Mouse (Mus musculus) gastrocnemius, adult 2 months (tissue): ENCODE data around the gene Bcl2l14. TPM values are rescaled to one million over a fixed set of nuclear protein-coding genes. Genes with fewer than 3 reads are reported as not detected.

Experiments
- DNase-seq: peaks from one replicate; pipeline ENCODE4 v3.0.0; 2022
- H3K27ac ChIP-seq: fragments of 200-600 bp; 2 replicates; pipeline ENCODE4 v1.8.1; 2022; ENCODE audit warnings: mild to moderate bottlenecking
- H3K4me3 ChIP-seq: fragments of 200-600 bp; 2 replicates; pipeline ENCODE4 v1.8.1; 2022; ENCODE audit warnings: mild to moderate bottlenecking, moderate library complexity
- CTCF ChIP-seq: fragments of 200-600 bp; IDR thresholded peaks from 2 replicates; pipeline ENCODE4 v1.8.1; 2022; ENCODE audit warnings: antibody characterized with exemption, mild to moderate bottlenecking, moderate library complexity
- intact Hi-C: fragments of 180-260 bp; cut with DNase I; formaldehyde crosslinking; loops from one replicate; pipeline ENCODE4 v1.15.1; 2025
- long read RNA-seq, 2 experiments: library from polyadenylated mRNA; stranded (forward); transcript quantifications; one replicate each; pipeline ENCODE4 v2.0.0; 2021
- total RNA-seq, 2 experiments: library from RNA; stranded (reverse); gene quantifications; 2 replicates each; pipeline ENCODE4 v1.2.3; 2021

Bcl2l14 gene
- total RNA-seq, result not detected
- long read RNA-seq, experiment 1, result 0 reads
- long read RNA-seq, experiment 2, result 0 reads

GRCm38 (mm10) chr6:134396018-134396417, at the start of gene Bcl2l14:
Gene Bcl2l14 (plus strand): TSS chr6:134396318.
- no peak for DNase-seq
- intact Hi-C loops, result no loop called here
- Histone ChIP-seq H3K27ac (no peak within 1 kb of the TSS), H3K4me3 (no peak within 1 kb of the TSS)
- TF ChIP-seq CTCF, result no peak

- Histone ChIP-seq H3K4me3 (no peak overlapping the region), H3K27ac (no peak overlapping the region)
- DNase-seq, result no peak
- intact Hi-C loops, result no loop called here
- TF ChIP-seq CTCF, result no peak
These were observed 47.5 kb upstream of the Bcl2l14 start for GRCm38 (mm10) chr6:134348526-134349067.

GRCm38 (mm10) chr6:134352881-134353280, 43.2 kb upstream of the Bcl2l14 start:
- no peak for DNase-seq
- H3K27ac ChIP-seq, result no peak overlapping the region
- intact Hi-C loops, result no loop called here
- H3K4me3 ChIP-seq, result no peak overlapping the region
- TF ChIP-seq CTCF, result no peak

- Histone ChIP-seq H3K4me3 (no peak overlapping the region), H3K27ac (no peak overlapping the region)
- TF ChIP-seq CTCF, result no peak
- intact Hi-C loops, result no loop called here
- DNase-seq, result peak; percentile 35
These were observed 42.4 kb upstream of the Bcl2l14 start for GRCm38 (mm10) chr6:134353751-134354150.

- TF ChIP-seq CTCF, result no peak
- intact Hi-C loops, result no loop called here
These were observed 38.5 kb upstream of the Bcl2l14 start for GRCm38 (mm10) chr6:134357570-134357969.

GRCm38 (mm10) chr6:134360079-134360478, 36.0 kb upstream of the Bcl2l14 start:
- no peak for TF ChIP-seq CTCF
- H3K4me3 ChIP-seq, result no peak overlapping the region
- intact Hi-C loops, result no loop called here
- no peak overlapping the region for H3K27ac ChIP-seq
- no peak for DNase-seq

More at GRCm38 (mm10) chr6:134357570-134357969, 38.5 kb upstream of the Bcl2l14 start:
- no peak for DNase-seq
- no peak overlapping the region for H3K27ac ChIP-seq
- no peak overlapping the region for H3K4me3 ChIP-seq

- TF ChIP-seq CTCF, result no peak
- H3K4me3 ChIP-seq, result no peak overlapping the region
- no peak overlapping the region for H3K27ac ChIP-seq
- DNase-seq, result no peak
- intact Hi-C loops, result no loop called here
These were observed 31.5 kb upstream of the Bcl2l14 start for GRCm38 (mm10) chr6:134364644-134365043.

GRCm38 (mm10) chr6:134365952-134366351, 30.2 kb upstream of the Bcl2l14 start:
- intact Hi-C loops, result no loop called here
- Histone ChIP-seq H3K27ac (no peak overlapping the region), H3K4me3 (no peak overlapping the region)
- peak; percentile 42; the same call in 1 of the 2 replicates for TF ChIP-seq CTCF
- peak; percentile 36 for DNase-seq

- intact Hi-C loops, result no loop called here
- H3K27ac ChIP-seq, result peak overlapping the region; percentile 59
- TF ChIP-seq CTCF, result no peak
- peak overlapping the region; percentile 17; the same call in 1 of the 2 replicates for H3K4me3 ChIP-seq
- DNase-seq, result no peak
These were observed 29.5 kb upstream of the Bcl2l14 start for GRCm38 (mm10) chr6:134366366-134367351.

- intact Hi-C loops, result no loop called here
- peak overlapping the region; percentile 59 for H3K27ac ChIP-seq
- no peak overlapping the region for H3K4me3 ChIP-seq
- TF ChIP-seq CTCF, result no peak
- DNase-seq, result no peak
These were observed 28.5 kb upstream of the Bcl2l14 start for GRCm38 (mm10) chr6:134367366-134368281.

- Histone ChIP-seq H3K27ac (no peak overlapping the region), H3K4me3 (no peak overlapping the region)
- intact Hi-C loops, result no loop called here
- no peak for DNase-seq
- no peak for TF ChIP-seq CTCF
These were observed 23.2 kb upstream of the Bcl2l14 start for GRCm38 (mm10) chr6:134372946-134373345.

GRCm38 (mm10) chr6:134377201-134377600, 18.9 kb upstream of the Bcl2l14 start:
- TF ChIP-seq CTCF, result no peak
- Histone ChIP-seq H3K27ac (no peak overlapping the region), H3K4me3 (no peak overlapping the region)
- intact Hi-C loops, result no loop called here
- no peak for DNase-seq

- intact Hi-C loops, result no loop called here
- TF ChIP-seq CTCF, result no peak
- Histone ChIP-seq H3K4me3 (no peak overlapping the region), H3K27ac (no peak overlapping the region)
- no peak for DNase-seq
These were observed 18.3 kb upstream of the Bcl2l14 start for GRCm38 (mm10) chr6:134377856-134378255.
